21 mouse cellular contexts compared by ENCODE assay signal in genomic region chr16:24830939-24831338, GRCm38 (mm10).
DNase-seq lines count a peak whose midpoint lies in the region; TF ChIP-seq lines count a peak whose summit lies in the region.
"Had no signal": no experiment of that assay in that cellular context is flagged by ENCODE, and none has a peak within 500 bp of the region (broad histone marks: within the 10 kb centered on the region; RNA-seq: fewer than 3 reads in every experiment).

No protein-coding gene starts in this region.

- H3ac ChIP-seq in myocyte (ENCODE audit: control insufficient read depth, insufficient read length) = no peak overlapping the region

- H3K36me3 ChIP-seq in myocyte (ENCODE audit: control insufficient read depth, insufficient read depth) = no peaks in the 10 kb centered on the region
- H3K36me3 ChIP-seq: embryonic facial prominence, embryonic 15.5 days; forebrain, embryonic 10.5 days; heart, embryonic 13.5 days had no signal

- no peak overlapping the region for H3K27ac ChIP-seq in gastrocnemius, adult 2 months
- H3K27ac ChIP-seq: embryonic facial prominence, embryonic 15.5 days; forebrain, embryonic 10.5 days; heart, adult 2 months; heart, embryonic 13.5 days; hindbrain, postnatal 0 days had no signal

- peak overlapping the region; percentile 7 for H3K4me2 ChIP-seq in myocyte (ENCODE audit: low read depth)
- H3K4me2 ChIP-seq: embryonic facial prominence, embryonic 15.5 days; heart, embryonic 13.5 days had no signal

- TF ChIP-seq CTCF in gastrocnemius, adult 2 months (IDR thresholded peaks at IDR 0.05) = no peak

- H3K27me3 ChIP-seq in myocyte (ENCODE audit: control insufficient read depth, insufficient read depth, insufficient read length) = no peaks in the 10 kb centered on the region
- H3K27me3 ChIP-seq: embryonic facial prominence, embryonic 15.5 days; heart, embryonic 13.5 days; Patski had no signal

- intact Hi-C loops in gastrocnemius, adult 2 months (cut with DNase I) = no loop called here
- intact Hi-C loops in gastrocnemius, postnatal 14 days (cut with DNase I; ENCODE audit: low total_unique reads) = no loop called here

- H3K4me3 ChIP-seq in gastrocnemius, adult 2 months = no peak overlapping the region
- H3K4me3 ChIP-seq in myocyte = no peak overlapping the region
- H3K4me3 ChIP-seq: embryonic facial prominence, embryonic 15.5 days; erythroblast, embryonic 14.5 days; forebrain, embryonic 10.5 days; heart, adult 2 months; heart, embryonic 13.5 days had no signal

- no peak for TF ChIP-seq POLR2A in myocyte (IDR thresholded peaks at IDR 0.05; ENCODE audit: insufficient read length, low read depth)

- peak; percentile 32 for DNase-seq in gastrocnemius, adult 2 months
- no peak for DNase-seq in gastrocnemius, postnatal 14 days
- peak; percentile 6 to 16 for DNase-seq in urinary bladder, postnatal 36 days (ENCODE audit: low spot score in 2 of 2)
- DNase-seq in urinary bladder, postnatal 10 days (ENCODE audit: low spot score) = no peak
- DNase-seq in adrenal gland, postnatal 10 days = peak; percentile 11
- no peak for DNase-seq in right cerebral cortex, postnatal 4 days
- DNase-seq in cerebellum, postnatal 25 days = no peak
- DNase-seq: B cell, adult 2 months; cerebellum, adult 11-12 months; cerebellum, adult 9-10 months; cerebellum, postnatal 36 days; heart, adult 2 months; heart, postnatal 36 days; kidney, adult 18-20 months had no signal

- H3K79me2 ChIP-seq in myocyte (ENCODE audit: control insufficient read depth, insufficient read depth) = no peaks in the 10 kb centered on the region

TF ChIP-seq in myocyte, 11 proteins besides CTCF, POLR2A, EP300 and RAD21:
- TF ChIP-seq USF1 (IDR thresholded peaks at IDR 0.05; ENCODE audit: low read depth) (no peak), MYOD1 (IDR thresholded peaks at IDR 0.05; ENCODE audit: control insufficient read depth in 1 of 3, insufficient read length in 2 of 3, low read depth in 2 of 3) (peak in 2 of 3 experiments; percentile 57 to 72), REST (IDR thresholded peaks at IDR 0.05; ENCODE audit: insufficient read depth, insufficient read length) (no peak)
TF ChIP-seq in myocyte: peak in this region for 1.

Comparison
In these comparisons a context has a peak if more than half of its experiments do, and no peak if none do; other contexts are left out.
1. DNase-seq: peak in gastrocnemius, adult 2 months (single experiment), urinary bladder, postnatal 36 days (2 of 2) and adrenal gland, postnatal 10 days (single experiment); none in gastrocnemius, postnatal 14 days (single experiment), urinary bladder, postnatal 10 days (single experiment), right cerebral cortex, postnatal 4 days (single experiment) and cerebellum, postnatal 25 days (0 of 2).